Mouse (Mus musculus): ENCODE data around the gene Rab4a. TPM values are rescaled to one million over a fixed set of nuclear protein-coding genes. Genes with fewer than 3 reads are reported as not detected.

Gene Rab4a
- polyA plus RNA-seq, 1 experiment from 2014 or later = 30.1 TPM

- H3K27ac ChIP-seq (ENCODE audit: low read depth) = peak overlapping the region; percentile 62; the same call in 1 of the 2 replicates
- peak; percentile 97 for ATAC-seq (ENCODE audit: insufficient read depth)
- TF ChIP-seq CTCF (IDR thresholded peaks at IDR 0.05; ENCODE audit: low read depth) = peak; percentile 1; the same call in 1 of the 2 replicates
- H3K4me1 ChIP-seq (ENCODE audit: insufficient read depth) = no peaks in the 10 kb centered on the region
- no peaks in the 10 kb centered on the region for H3K9me3 ChIP-seq (ENCODE audit: low read depth, low read length)
- DNase-seq = peak; percentile 94
- H3K4me3 ChIP-seq (ENCODE audit: low read depth, low read length) = peak overlapping the region; percentile 75
- H3K36me3 ChIP-seq (ENCODE audit: insufficient read depth) = no peaks in the 10 kb centered on the region
- WGBS = under 1% methylated on average over 79 of the region's 79 CpGs
- H3K9ac ChIP-seq = peak overlapping the region; percentile 71
- H3K27me3 ChIP-seq (ENCODE audit: insufficient read depth, low read length) = peaks cover 13% of the 10 kb centered on the region; the same call in 1 of the 2 replicates
- peak overlapping the region; percentile 96 for H3K4me2 ChIP-seq
These were observed 53.3 kb downstream of the Rab4a start for GRCm38 (mm10) chr8:123858941-123859647.

- H3K9me3 ChIP-seq (ENCODE audit: low read depth, low read length) = no peaks in the 10 kb centered on the region
- 2% methylated on average over 48 of the region's 48 CpGs for WGBS
- peak within 1 kb of the TSS; percentile 71 for H3K9ac ChIP-seq
- peaks cover 16% of the 10 kb centered on the region; the same call in 1 of the 2 replicates for H3K27me3 ChIP-seq (ENCODE audit: insufficient read depth, low read length)
- H3K27ac ChIP-seq (ENCODE audit: low read depth) = peak within 1 kb of the TSS; percentile 62; the same call in 1 of the 2 replicates
- TF ChIP-seq CTCF (IDR thresholded peaks at IDR 0.05; ENCODE audit: low read depth) = no peak
- no peaks in the 10 kb centered on the region for H3K4me1 ChIP-seq (ENCODE audit: insufficient read depth)
- ATAC-seq (ENCODE audit: insufficient read depth) = peak; percentile 69; the same call in 1 of the 2 replicates
- DNase-seq = peak; percentile 56
- peak within 1 kb of the TSS; percentile 96 for H3K4me2 ChIP-seq
- peak within 1 kb of the TSS; percentile 75 for H3K4me3 ChIP-seq (ENCODE audit: low read depth, low read length)
- H3K36me3 ChIP-seq (ENCODE audit: insufficient read depth) = no peaks in the 10 kb centered on the region
These were observed 54.0 kb downstream of the Rab4a start, which contains the start of gene Ccsap for GRCm38 (mm10) chr8:123859648-123860259. Gene Ccsap, minus strand, starts transcription at chr8:123860209.

GRCm38 (mm10) chr8:123860386-123860785 is 54.6 kb downstream of the Rab4a start:
- H3K4me1 ChIP-seq (ENCODE audit: insufficient read depth) = no peaks in the 10 kb centered on the region
- peak overlapping the region; percentile 96 for H3K4me2 ChIP-seq
- 60% methylated on average over 4 of the region's 4 CpGs for WGBS
- H3K9ac ChIP-seq = no peak overlapping the region
- ATAC-seq (ENCODE audit: insufficient read depth) (no peak), DNase-seq (no peak)
- peak overlapping the region; percentile 75; the same call in 1 of the 2 replicates for H3K4me3 ChIP-seq (ENCODE audit: low read depth, low read length)
- H3K27me3 ChIP-seq (ENCODE audit: insufficient read depth, low read length) = peaks cover 16% of the 10 kb centered on the region; the same call in 1 of the 2 replicates
- no peak overlapping the region for H3K27ac ChIP-seq (ENCODE audit: low read depth)
- H3K9me3 ChIP-seq (ENCODE audit: low read depth, low read length) = no peaks in the 10 kb centered on the region
- H3K36me3 ChIP-seq (ENCODE audit: insufficient read depth) = no peaks in the 10 kb centered on the region
- no peak for TF ChIP-seq CTCF (IDR thresholded peaks at IDR 0.05; ENCODE audit: low read depth)

- TF ChIP-seq CTCF (IDR thresholded peaks at IDR 0.05; ENCODE audit: low read depth) = no peak
These were observed 60.0 kb downstream of the Rab4a start for GRCm38 (mm10) chr8:123865786-123866185.

GRCm38 (mm10) chr8:123866971-123867370 is 61.2 kb downstream of the Rab4a start:
- WGBS = 35% methylated on average over 5 of the region's 5 CpGs
- no peak for ATAC-seq (ENCODE audit: insufficient read depth)
- H3K9me3 ChIP-seq (ENCODE audit: low read depth, low read length) = no peaks in the 10 kb centered on the region
- no peak overlapping the region for H3K9ac ChIP-seq
- H3K36me3 ChIP-seq (ENCODE audit: insufficient read depth) = no peaks in the 10 kb centered on the region
- no peak overlapping the region for H3K27ac ChIP-seq (ENCODE audit: low read depth)
- no peak for DNase-seq
- no peak for TF ChIP-seq CTCF (IDR thresholded peaks at IDR 0.05; ENCODE audit: low read depth)
- no peak overlapping the region for H3K4me3 ChIP-seq (ENCODE audit: low read depth, low read length)
- H3K4me1 ChIP-seq (ENCODE audit: insufficient read depth) = no peaks in the 10 kb centered on the region
- no peak overlapping the region for H3K4me2 ChIP-seq
- peaks cover 10% of the 10 kb centered on the region; the same call in 1 of the 2 replicates for H3K27me3 ChIP-seq (ENCODE audit: insufficient read depth, low read length)

More at GRCm38 (mm10) chr8:123865786-123866185, 60.0 kb downstream of the Rab4a start:
- H3K9ac ChIP-seq = no peak overlapping the region
- WGBS = 52% methylated on average over 7 of the region's 7 CpGs
- ATAC-seq (ENCODE audit: insufficient read depth) (no peak), DNase-seq (no peak)
- H3K36me3 ChIP-seq (ENCODE audit: insufficient read depth) = no peaks in the 10 kb centered on the region
- no peak overlapping the region for H3K27ac ChIP-seq (ENCODE audit: low read depth)
- H3K4me3 ChIP-seq (ENCODE audit: low read depth, low read length) = no peak overlapping the region
- H3K27me3 ChIP-seq (ENCODE audit: insufficient read depth, low read length) = peaks cover 10% of the 10 kb centered on the region; the same call in 1 of the 2 replicates
- H3K4me1 ChIP-seq (ENCODE audit: insufficient read depth) = no peaks in the 10 kb centered on the region
- no peaks in the 10 kb centered on the region for H3K9me3 ChIP-seq (ENCODE audit: low read depth, low read length)
- no peak overlapping the region for H3K4me2 ChIP-seq

GRCm38 (mm10) chr8:123872048-123872447 is 66.3 kb downstream of the Rab4a start:
- ATAC-seq (ENCODE audit: insufficient read depth) (no peak), DNase-seq (no peak)
- Histone ChIP-seq H3K9me3 (ENCODE audit: low read depth, low read length) (no peaks in the 10 kb centered on the region), H3K4me3 (ENCODE audit: low read depth, low read length) (no peak overlapping the region), H3K9ac (no peak overlapping the region), H3K4me2 (no peak overlapping the region), H3K4me1 (ENCODE audit: insufficient read depth) (no peaks in the 10 kb centered on the region), H3K27me3 (ENCODE audit: insufficient read depth, low read length) (no peaks in the 10 kb centered on the region), H3K36me3 (ENCODE audit: insufficient read depth) (no peaks in the 10 kb centered on the region), H3K27ac (ENCODE audit: low read depth) (no peak overlapping the region)
- TF ChIP-seq CTCF (IDR thresholded peaks at IDR 0.05; ENCODE audit: low read depth) = no peak
- WGBS = 71% methylated on average over 9 of the region's 9 CpGs

GRCm38 (mm10) chr8:123873364-123873763 is 67.6 kb downstream of the Rab4a start:
- Histone ChIP-seq H3K27ac (ENCODE audit: low read depth) (no peak overlapping the region), H3K9me3 (ENCODE audit: low read depth, low read length) (no peaks in the 10 kb centered on the region), H3K9ac (no peak overlapping the region), H3K36me3 (ENCODE audit: insufficient read depth) (no peaks in the 10 kb centered on the region), H3K4me2 (no peak overlapping the region), H3K4me3 (ENCODE audit: low read depth, low read length) (no peak overlapping the region), H3K27me3 (ENCODE audit: insufficient read depth, low read length) (no peaks in the 10 kb centered on the region), H3K4me1 (ENCODE audit: insufficient read depth) (no peaks in the 10 kb centered on the region)
- DNase-seq = no peak
- ATAC-seq (ENCODE audit: insufficient read depth) = no peak
- no peak for TF ChIP-seq CTCF (IDR thresholded peaks at IDR 0.05; ENCODE audit: low read depth)
- 70% methylated on average over 6 of the region's 6 CpGs for WGBS

Data from lung, embryonic 14.5 days (tissue).